Mouse (Mus musculus): ENCODE measurements at regions not wholly inside any gene's neighbourhood (a gene's known extent, or its start where the extent isn't known, plus 50 kb on each side); places are given as distances from the start of the nearest gene placed in this dataset.
A peak's percentile ranks its signal among the peaks of the same experiment; 100 is the strongest.

DNA sequence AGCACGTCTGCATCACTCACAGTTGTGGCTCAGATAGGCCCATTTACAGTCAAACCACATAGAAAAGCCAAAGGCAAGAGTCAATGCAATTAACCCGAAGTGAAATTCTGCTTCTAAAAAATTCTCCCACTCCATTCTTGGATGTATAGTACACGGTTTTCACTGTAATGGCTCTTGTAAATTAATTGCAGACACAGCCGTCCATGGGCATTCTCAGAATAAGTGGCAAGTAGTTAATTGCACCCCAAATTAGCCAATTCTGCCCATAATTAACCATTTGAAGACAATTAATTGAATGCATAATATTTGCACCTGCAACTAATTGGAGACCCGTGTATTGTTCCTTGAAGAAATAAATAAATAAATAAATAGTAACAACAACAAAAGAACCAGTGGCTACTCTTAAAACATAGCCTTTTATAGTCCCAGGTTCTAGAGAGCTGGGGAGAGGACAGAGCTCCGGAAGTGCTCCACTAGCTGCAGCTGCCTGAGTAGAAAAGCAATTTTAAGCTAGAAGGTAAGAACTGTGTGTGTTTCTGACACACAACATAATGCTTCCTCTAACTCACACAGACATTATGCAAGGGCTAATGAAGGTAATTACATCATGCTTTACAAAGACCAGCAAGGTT lies 266.2 kb downstream of the Sox11 start:
- no peak overlapping the region for H3K4me3 ChIP-seq
- 79% methylated on average over 6 of the region's 6 CpGs for WGBS
- no peak for DNase-seq (ENCODE audit: low spot score)

DNA sequence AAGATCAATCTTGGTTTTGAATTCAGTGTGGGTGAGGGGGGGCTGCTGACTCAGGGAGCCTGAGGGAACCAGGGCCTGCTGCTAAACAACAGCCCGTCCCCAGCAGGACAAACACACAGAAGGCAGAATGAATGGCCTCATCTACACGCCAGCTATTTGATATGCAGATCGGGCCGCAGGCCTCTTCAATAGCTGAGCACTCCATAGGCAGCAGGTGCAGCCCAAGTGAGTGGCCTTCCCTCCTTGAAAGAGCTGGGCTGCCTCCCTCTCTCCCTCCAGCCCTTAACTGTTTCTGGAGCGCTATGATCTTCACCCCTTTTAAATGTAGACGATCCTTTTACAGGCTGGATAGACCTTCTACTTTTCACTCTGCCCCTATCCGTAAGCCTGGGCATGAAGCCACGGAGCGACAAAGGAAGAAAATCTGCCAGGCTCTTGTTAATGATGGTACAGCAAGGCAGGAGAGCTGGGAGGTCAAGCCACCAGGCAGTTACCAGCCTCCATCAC lies 277.3 kb downstream of the Sox11 start:
- Histone ChIP-seq H3K36me3 (no peaks in the 10 kb centered on the region), H3K9me3 (no peaks in the 10 kb centered on the region), H3K4me3 (peak overlapping the region; percentile 38), H3K27me3 (ENCODE audit: insufficient read depth, poor library complexity, severe bottlenecking) (no peaks in the 10 kb centered on the region), H3K4me1 (replicated peaks) (peaks cover 75% of the 10 kb centered on the region), H3K27ac (peak overlapping the region; percentile 93)
- DNase-seq (ENCODE audit: low spot score): peak; percentile 81
- WGBS: 15% methylated on average over 9 of the region's 9 CpGs

More for the DNA sequence above, 266.2 kb downstream of the Sox11 start:
- Histone ChIP-seq H3K27me3 (ENCODE audit: insufficient read depth, poor library complexity, severe bottlenecking) (no peaks in the 10 kb centered on the region), H3K9me3 (no peaks in the 10 kb centered on the region), H3K27ac (no peak overlapping the region), H3K36me3 (no peaks in the 10 kb centered on the region), H3K4me1 (replicated peaks) (peaks cover 8% of the 10 kb centered on the region)

DNA sequence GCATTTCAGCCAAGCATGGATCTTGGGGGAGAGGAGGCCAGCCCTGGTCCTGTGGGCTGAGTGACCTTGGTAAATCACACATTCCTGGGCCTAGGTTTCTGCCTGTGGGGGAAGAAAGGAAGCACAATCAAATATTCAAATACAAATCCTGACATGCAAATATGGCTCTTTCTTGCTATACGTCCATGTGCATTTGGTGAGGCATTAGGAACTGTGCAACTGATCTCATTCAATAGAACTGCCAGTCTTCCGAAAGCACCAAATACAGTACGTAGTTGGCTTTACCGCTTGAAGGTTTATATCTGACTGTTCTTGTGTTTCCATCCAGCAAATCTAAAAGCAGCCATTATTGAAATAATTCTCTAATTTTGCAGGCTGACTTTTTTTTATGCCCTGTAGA lies 278.9 kb downstream of the Sox11 start:
- no peak for DNase-seq (ENCODE audit: low spot score)
- no peaks in the 10 kb centered on the region for H3K9me3 ChIP-seq
- peaks cover 77% of the 10 kb centered on the region for H3K4me1 ChIP-seq (replicated peaks)
- H3K27me3 ChIP-seq (ENCODE audit: insufficient read depth, poor library complexity, severe bottlenecking): no peaks in the 10 kb centered on the region
- WGBS: 69% methylated on average over 4 of the region's 4 CpGs
- H3K27ac ChIP-seq: peak overlapping the region; percentile 93
- no peaks in the 10 kb centered on the region for H3K36me3 ChIP-seq
- H3K4me3 ChIP-seq: no peak overlapping the region

DNA sequence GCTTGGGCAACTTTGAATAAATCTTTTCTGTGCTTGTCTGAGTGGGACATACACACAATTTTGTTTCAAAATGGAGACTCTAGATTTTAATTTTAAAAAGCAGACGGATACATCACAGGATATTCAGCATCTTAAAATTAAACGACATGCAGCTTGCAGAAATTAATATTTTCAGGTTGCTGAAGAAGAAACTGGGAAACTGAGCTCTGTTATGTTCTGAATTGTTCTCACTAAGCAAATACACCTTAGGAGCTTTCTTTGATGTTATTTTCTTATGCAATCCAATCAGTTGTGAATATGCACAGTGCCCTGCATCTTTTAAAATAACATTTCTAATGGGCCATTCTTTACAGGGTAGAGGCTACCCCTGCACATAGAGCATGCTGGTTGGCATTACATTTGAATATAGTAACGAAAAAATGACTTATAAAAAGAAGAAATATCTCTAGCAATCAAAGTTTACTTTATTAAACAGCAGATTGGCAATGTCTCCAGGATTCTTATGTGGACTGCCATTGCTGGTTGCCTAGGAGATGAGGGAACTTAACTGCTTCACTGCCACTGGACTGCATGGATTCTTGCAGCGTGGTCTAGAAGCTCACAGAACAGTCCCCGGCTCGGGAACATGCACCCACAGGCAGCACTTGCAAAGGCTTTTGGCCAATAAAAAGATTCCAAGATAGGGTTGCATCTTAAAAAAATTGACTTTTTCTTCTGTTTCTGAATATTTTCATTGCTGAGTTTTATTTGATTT lies 279.7 kb downstream of the Sox11 start:
- H3K4me3 ChIP-seq: peak overlapping the region; percentile 48
- H3K36me3 ChIP-seq: no peaks in the 10 kb centered on the region
- no peaks in the 10 kb centered on the region for H3K9me3 ChIP-seq
- no peaks in the 10 kb centered on the region for H3K27me3 ChIP-seq (ENCODE audit: insufficient read depth, poor library complexity, severe bottlenecking)
- 31% methylated on average over 6 of the region's 6 CpGs for WGBS
- peak; percentile 54 for DNase-seq (ENCODE audit: low spot score)
- peak overlapping the region; percentile 93 for H3K27ac ChIP-seq
- H3K4me1 ChIP-seq (replicated peaks): peaks cover 82% of the 10 kb centered on the region

DNA sequence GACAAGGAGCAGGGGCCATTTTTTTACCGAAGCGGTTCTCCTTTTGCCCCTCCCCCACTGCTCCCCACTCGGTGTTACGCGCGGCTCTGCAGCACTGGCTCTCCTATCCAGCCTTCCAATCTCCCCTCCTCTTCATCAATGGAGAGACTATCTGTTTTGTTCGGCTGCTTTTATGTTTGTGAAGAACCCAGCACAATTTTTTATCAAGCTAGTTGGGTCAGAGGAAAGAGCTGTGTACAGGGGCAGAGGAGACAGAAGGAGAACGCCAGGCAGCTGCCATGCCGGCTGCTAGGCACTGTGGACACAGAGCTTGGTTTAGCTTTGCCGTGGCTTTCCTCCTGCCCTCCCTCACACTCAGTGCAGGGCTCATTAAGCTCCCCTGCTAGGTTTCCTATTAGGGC lies 280.3 kb downstream of the Sox11 start:
- Histone ChIP-seq H3K27me3 (ENCODE audit: insufficient read depth, poor library complexity, severe bottlenecking) (no peaks in the 10 kb centered on the region), H3K9me3 (no peaks in the 10 kb centered on the region), H3K27ac (peak overlapping the region; percentile 93), H3K36me3 (no peaks in the 10 kb centered on the region), H3K4me1 (replicated peaks) (peaks cover 86% of the 10 kb centered on the region), H3K4me3 (peak overlapping the region; percentile 48)
- under 1% methylated on average over 10 of the region's 10 CpGs for WGBS
- peak; percentile 78 for DNase-seq (ENCODE audit: low spot score)

DNA sequence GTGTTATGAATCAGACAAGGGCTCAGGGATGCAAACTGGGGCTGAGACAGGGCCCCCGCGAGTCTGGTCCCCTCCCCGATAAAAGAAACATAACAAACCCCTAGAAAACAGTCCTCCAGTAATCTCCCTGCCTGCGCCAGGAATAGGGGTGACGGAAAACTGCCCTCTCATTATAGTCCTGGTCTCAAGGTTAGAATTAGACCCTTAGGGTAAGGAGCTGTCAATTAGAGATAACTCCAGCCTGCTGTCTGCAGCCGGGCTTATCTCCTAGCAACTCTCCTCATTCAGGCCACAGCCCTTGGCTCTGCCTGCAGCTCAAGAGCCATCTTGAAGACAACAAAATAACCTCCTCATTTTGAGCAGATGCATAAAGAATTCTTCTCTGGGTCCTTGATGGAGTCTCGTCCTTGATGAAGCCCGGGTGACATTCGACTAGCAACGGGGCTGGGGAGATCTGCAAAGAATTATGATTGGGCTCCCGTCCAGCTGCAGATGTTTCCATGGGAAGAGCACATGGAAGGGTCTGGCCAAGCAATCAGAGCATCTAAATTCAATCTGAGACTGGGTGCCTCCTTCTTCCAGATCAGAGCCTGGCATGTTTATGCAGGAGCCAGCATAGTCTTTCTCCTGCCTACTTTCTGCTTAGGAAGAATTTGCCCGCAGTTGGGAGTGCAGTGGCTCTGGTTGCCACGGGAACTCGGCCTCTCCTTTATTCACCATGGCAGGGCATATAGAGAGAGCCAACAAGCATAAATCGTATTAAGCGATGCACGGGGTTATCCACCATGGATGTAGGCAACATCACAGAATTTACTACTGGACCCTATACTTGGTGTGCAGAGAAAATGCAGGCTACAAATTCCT lies 281.2 kb downstream of the Sox11 start:
- 7% methylated on average over 17 of the region's 17 CpGs for WGBS
- no peaks in the 10 kb centered on the region for H3K36me3 ChIP-seq
- H3K9me3 ChIP-seq: no peaks in the 10 kb centered on the region
- H3K4me1 ChIP-seq (replicated peaks): peaks cover 78% of the 10 kb centered on the region
- peak overlapping the region; percentile 93 for H3K27ac ChIP-seq
- DNase-seq (ENCODE audit: low spot score): peak; percentile 67
- H3K27me3 ChIP-seq (ENCODE audit: insufficient read depth, poor library complexity, severe bottlenecking): no peaks in the 10 kb centered on the region
- peak overlapping the region; percentile 48 for H3K4me3 ChIP-seq

DNA sequence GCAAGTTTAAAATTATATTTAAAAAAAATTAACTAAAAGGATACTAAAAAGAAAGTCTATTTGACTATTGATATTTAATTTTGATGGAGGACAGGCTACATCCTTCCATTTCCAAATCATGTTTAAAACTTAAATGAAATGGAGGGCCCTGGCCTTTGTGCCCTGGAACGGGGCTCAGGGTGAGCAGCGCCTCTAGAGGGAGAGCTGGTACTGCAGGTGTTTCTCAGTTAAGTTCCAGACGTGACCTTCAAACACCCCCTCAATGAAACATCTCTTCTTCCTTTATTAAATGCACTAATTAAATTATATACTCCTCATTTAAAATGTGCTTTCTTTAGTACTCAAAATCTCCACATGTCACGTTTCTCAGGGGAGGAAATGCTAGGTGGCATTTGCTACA lies 282.5 kb downstream of the Sox11 start:
- Histone ChIP-seq H3K27me3 (ENCODE audit: insufficient read depth, poor library complexity, severe bottlenecking) (no peaks in the 10 kb centered on the region), H3K4me1 (replicated peaks) (peaks cover 66% of the 10 kb centered on the region), H3K4me3 (peak overlapping the region; percentile 48; the same call in 1 of the 2 replicates), H3K9me3 (no peaks in the 10 kb centered on the region), H3K36me3 (no peaks in the 10 kb centered on the region), H3K27ac (peak overlapping the region; percentile 93)
- 15% methylated on average over 4 of the region's 4 CpGs for WGBS
- DNase-seq (ENCODE audit: low spot score): peak; percentile 59

DNA sequence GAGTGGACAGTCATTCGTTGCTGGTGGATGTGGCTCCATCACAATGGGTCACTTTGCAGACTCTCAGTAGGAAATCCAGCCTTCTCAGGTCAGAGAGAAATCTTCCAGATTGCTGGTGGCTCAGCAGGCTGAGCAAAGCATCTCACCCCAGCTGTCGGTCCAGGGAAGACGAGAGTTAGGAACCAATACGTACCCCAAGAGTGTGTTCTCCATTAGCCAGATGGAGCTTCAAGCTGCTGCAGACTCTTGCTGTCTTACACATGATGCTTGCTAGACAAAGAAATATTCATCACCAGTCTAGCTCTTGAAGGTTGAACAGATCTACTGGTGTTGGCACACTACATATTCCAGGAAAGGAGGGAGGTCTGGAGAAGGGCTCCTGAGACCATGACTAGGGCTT lies 288.0 kb downstream of the Sox11 start:
- Histone ChIP-seq H3K27ac (peak overlapping the region; percentile 64; the same call in 1 of the 2 replicates), H3K36me3 (no peaks in the 10 kb centered on the region), H3K27me3 (ENCODE audit: insufficient read depth, poor library complexity, severe bottlenecking) (no peaks in the 10 kb centered on the region), H3K4me1 (replicated peaks) (peaks cover 15% of the 10 kb centered on the region), H3K4me3 (no peak overlapping the region), H3K9me3 (no peaks in the 10 kb centered on the region)
- no peak for DNase-seq (ENCODE audit: low spot score)
- WGBS: 83% methylated on average over 4 of the region's 4 CpGs

DNA sequence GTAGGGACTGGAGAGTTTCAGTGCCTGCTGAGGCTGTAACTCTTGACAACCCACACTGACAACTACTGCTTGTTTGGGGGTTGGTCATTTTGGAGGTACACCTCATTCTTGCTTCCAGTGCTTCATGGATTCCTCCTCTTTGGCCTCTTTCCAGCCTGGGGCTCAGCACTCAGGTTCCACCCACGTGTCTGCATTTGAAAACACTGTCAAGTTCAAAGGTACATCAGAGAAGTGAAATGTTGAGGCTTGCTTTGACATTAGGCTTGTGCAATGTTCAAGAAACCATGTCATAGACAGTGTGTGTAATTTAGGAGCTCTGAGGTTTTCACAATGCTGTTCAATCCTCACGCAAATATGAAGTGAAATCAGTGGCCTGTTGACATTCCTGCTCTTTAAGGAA lies 304.5 kb downstream of the Sox11 start:
- WGBS: 81% methylated on average over 2 of the region's 2 CpGs
- Histone ChIP-seq H3K36me3 (no peaks in the 10 kb centered on the region), H3K27me3 (ENCODE audit: insufficient read depth, poor library complexity, severe bottlenecking) (no peaks in the 10 kb centered on the region), H3K4me3 (no peak overlapping the region), H3K4me1 (replicated peaks) (no peaks in the 10 kb centered on the region), H3K27ac (no peak overlapping the region), H3K9me3 (no peaks in the 10 kb centered on the region)
- DNase-seq (ENCODE audit: low spot score): no peak

DNA sequence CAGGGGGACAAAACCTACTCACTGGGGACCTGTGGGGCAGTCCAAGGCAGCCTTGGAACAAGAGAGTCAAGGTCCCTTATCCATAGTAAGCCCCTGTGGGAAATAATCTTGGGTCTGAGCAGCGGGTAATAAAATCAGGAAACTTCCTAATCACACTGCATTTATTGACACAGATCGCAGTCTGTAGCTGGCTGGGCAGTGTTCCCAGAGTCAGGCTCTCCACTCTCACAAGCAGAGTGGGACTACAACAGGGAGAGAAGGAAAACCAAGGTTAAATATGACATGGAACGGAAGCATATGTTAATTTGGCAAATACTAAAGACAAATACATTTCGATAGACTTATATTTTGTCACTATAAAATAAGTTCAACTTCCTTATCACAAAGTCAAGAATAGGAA lies 322.6 kb downstream of the Sox11 start:
- H3K4me3 ChIP-seq: no peak overlapping the region
- peak overlapping the region; percentile 75 for H3K27ac ChIP-seq
- DNase-seq (ENCODE audit: low spot score): no peak
- WGBS: 83% methylated on average over 4 of the region's 4 CpGs
- H3K27me3 ChIP-seq (ENCODE audit: insufficient read depth, poor library complexity, severe bottlenecking): no peaks in the 10 kb centered on the region
- H3K4me1 ChIP-seq (replicated peaks): peaks cover 24% of the 10 kb centered on the region
- no peaks in the 10 kb centered on the region for H3K9me3 ChIP-seq
- H3K36me3 ChIP-seq: no peaks in the 10 kb centered on the region

DNA sequence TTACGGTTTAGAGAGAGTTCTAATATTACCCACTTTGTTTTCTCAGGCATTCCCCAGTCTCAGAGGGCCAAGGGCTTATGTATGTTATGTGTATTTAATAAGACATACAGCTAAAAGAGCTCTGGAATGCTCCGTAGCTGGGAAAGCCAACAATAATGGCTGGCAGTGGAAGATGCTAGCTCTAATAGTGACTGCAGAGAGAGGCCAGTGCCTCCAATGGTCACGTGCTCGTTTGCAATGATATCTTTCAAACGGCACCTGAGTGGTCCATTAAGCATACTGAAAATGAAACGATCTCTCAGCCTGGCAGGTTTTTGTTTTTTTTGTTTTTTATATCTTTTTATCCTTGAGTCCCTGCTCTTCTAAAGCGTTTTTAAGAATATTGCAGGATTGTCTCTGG lies 324.0 kb downstream of the Sox11 start:
- peak overlapping the region; percentile 70 for H3K27ac ChIP-seq
- DNase-seq (ENCODE audit: low spot score): peak; percentile 5

DNA sequence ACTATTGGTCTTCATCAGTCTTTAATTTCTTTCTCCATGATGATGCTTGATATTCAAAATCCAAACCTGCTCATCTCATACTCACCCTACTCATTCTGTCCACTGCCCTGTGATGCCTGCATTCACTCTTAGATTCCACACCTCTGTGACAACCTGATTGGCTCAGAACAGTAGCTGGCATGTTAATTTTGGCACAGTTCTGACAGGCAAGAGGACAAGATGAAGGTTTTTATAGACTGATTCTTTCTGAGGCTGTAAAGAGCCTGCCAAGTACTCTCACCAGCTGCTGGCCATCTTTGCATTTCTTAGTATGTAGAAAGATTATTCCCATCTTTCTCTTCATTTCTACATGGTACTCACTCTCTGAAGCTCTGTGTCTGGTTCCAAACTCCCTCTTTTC lies 343.1 kb downstream of the Sox11 start:
- Histone ChIP-seq H3K9me3 (no peaks in the 10 kb centered on the region), H3K4me1 (replicated peaks) (0 out of 2 replicates have a peak, but pooled peaks cover 6% of the 10 kb centered on the region), H3K27me3 (ENCODE audit: insufficient read depth, poor library complexity, severe bottlenecking) (no peaks in the 10 kb centered on the region), H3K27ac (no peak overlapping the region), H3K36me3 (no peaks in the 10 kb centered on the region), H3K4me3 (no peak overlapping the region)
- DNase-seq (ENCODE audit: low spot score): no peak

More for the DNA sequence above, 324.0 kb downstream of the Sox11 start:
- H3K9me3 ChIP-seq: no peaks in the 10 kb centered on the region
- WGBS: 63% methylated on average over 7 of the region's 7 CpGs
- no peaks in the 10 kb centered on the region for H3K27me3 ChIP-seq (ENCODE audit: insufficient read depth, poor library complexity, severe bottlenecking)
- H3K4me3 ChIP-seq: no peak overlapping the region
- H3K4me1 ChIP-seq (replicated peaks): peaks cover 24% of the 10 kb centered on the region
- no peaks in the 10 kb centered on the region for H3K36me3 ChIP-seq

Data from hindbrain, embryonic 10.5 days (tissue).